18 mouse cellular contexts compared by ENCODE assay signal in the genomic region with DNA sequence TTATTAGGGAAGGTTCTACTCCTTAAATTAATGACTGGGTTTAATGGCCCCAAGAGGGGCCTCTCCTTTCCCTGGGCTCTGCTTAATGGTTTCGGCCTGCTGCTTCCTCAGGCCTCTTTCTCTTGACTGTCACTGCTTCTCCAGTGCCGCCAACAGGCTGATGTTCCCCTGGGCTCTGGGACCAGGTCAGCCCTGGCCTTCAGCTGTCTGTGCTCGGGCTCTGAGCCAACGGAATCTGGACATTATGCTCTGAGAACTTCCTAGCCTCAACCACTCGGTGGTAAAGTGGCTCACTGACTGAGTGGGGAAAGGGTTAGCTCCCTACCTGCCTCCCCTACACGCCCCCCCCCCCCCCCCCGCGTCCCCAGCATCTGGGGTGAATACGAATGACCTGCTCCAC.
DNase-seq lines count a peak whose midpoint lies in the region; TF ChIP-seq lines count a peak whose summit lies in the region.
"Had no signal": no experiment of that assay in that cellular context is flagged by ENCODE, and none has a peak within 500 bp of the region (broad histone marks: within the 10 kb centered on the region; RNA-seq: fewer than 3 reads in every experiment).

No protein-coding gene starts in this region.

- TF ChIP-seq CTCF in thymus, adult 2 months (IDR thresholded peaks at IDR 0.05; ENCODE audit: borderline replicate concordance, control insufficient read depth, extremely low read depth, insufficient read depth, low read length, poor library complexity) = no peak

- peaks cover 42% of the 10 kb centered on the region for H3K27me3 ChIP-seq in heart, embryonic 10.5 days (ENCODE audit: insufficient read depth, poor library complexity, severe bottlenecking)
- H3K27me3 ChIP-seq in thymus, adult 2 months (ENCODE audit: control insufficient read depth, insufficient read depth, low read length) = no peaks in the 10 kb centered on the region
- H3K27me3 ChIP-seq: forebrain, embryonic 13.5 days; hindbrain, embryonic 13.5 days had no signal

- DNase-seq in heart, embryonic 10.5 days (ENCODE audit: low spot score) = no peak
- no peak for DNase-seq in heart, adult 8-10 months (ENCODE audit: low spot score)
- peak; percentile 45 for DNase-seq in testis, postnatal 10 days (ENCODE audit: low spot score)
- DNase-seq in testis, postnatal 14 days (ENCODE audit: low spot score) = no peak
- DNase-seq in adrenal gland, adult 8-10 months = peak; percentile 25
- DNase-seq in adrenal gland, postnatal 36 days = peak; percentile 62 to 80
- DNase-seq in thymus, adult 2 months = no peak
- DNase-seq in cerebellum, postnatal 25 days = no peak
- DNase-seq: cerebellum, adult 18-20 months; cerebellum, adult 9-11 months; forebrain, postnatal 0 days; heart, adult 11 months; heart, postnatal 14 days had no signal

- no peaks in the 10 kb centered on the region for H3K36me3 ChIP-seq in heart, embryonic 10.5 days
- H3K36me3 ChIP-seq in thymus, adult 2 months (ENCODE audit: control insufficient read depth, insufficient read depth, low read length) = no peaks in the 10 kb centered on the region
- H3K36me3 ChIP-seq: embryonic facial prominence, embryonic 10.5 days; heart, embryonic 15.5 days; hindbrain, embryonic 13.5 days had no signal

- H3K27ac ChIP-seq in heart, embryonic 10.5 days = 0 out of 2 replicates have a peak overlapping the region, but pooled peaks have one; percentile 6
- H3K27ac ChIP-seq in thymus, adult 2 months (ENCODE audit: control insufficient read depth, insufficient read depth, low read length) = no peak overlapping the region
- H3K27ac ChIP-seq: embryonic facial prominence, embryonic 10.5 days; forebrain, embryonic 13.5 days; heart, embryonic 15.5 days; hindbrain, embryonic 13.5 days; hindbrain, postnatal 0 days had no signal

- H3K4me1 ChIP-seq in heart, embryonic 10.5 days = peaks cover 13% of the 10 kb centered on the region; the same call in 1 of the 2 replicates
- no peaks in the 10 kb centered on the region for H3K4me1 ChIP-seq in thymus, adult 2 months (replicated peaks; ENCODE audit: control insufficient read depth, insufficient read depth, low read length)
- H3K4me1 ChIP-seq: embryonic facial prominence, embryonic 10.5 days; forebrain, embryonic 13.5 days had no signal

- H3K9me3 ChIP-seq in heart, embryonic 10.5 days = no peaks in the 10 kb centered on the region
- H3K9me3 ChIP-seq: embryonic facial prominence, embryonic 10.5 days; forebrain, embryonic 13.5 days; heart, embryonic 15.5 days; hindbrain, embryonic 13.5 days had no signal

- 66% methylated on average over 9 of the region's 9 CpGs for WGBS in heart, embryonic 10.5 days
- 80% methylated on average over 9 of the region's 9 CpGs for WGBS in thymus, adult 2 months

- no peak for TF ChIP-seq POLR2A in thymus, adult 2 months (IDR thresholded peaks at IDR 0.05; ENCODE audit: control insufficient read depth, extremely low read depth, insufficient read depth, low read length, poor library complexity)

- no peak overlapping the region for H3K4me3 ChIP-seq in heart, embryonic 10.5 days
- no peak overlapping the region for H3K4me3 ChIP-seq in thymus, adult 2 months (ENCODE audit: control insufficient read depth, insufficient read depth, low read length)
- H3K4me3 ChIP-seq: embryonic facial prominence, embryonic 10.5 days; forebrain, embryonic 13.5 days; heart, embryonic 15.5 days; hindbrain, embryonic 13.5 days had no signal

Comparison
In these comparisons a context has a peak if more than half of its experiments do, and no peak if none do; other contexts are left out.
1. DNase-seq: peak in testis, postnatal 10 days (single experiment), adrenal gland, adult 8-10 months (single experiment) and adrenal gland, postnatal 36 days (2 of 2); none in heart, embryonic 10.5 days (single experiment), heart, adult 8-10 months (single experiment), testis, postnatal 14 days (single experiment), thymus, adult 2 months (single experiment) and cerebellum, postnatal 25 days (0 of 2).